Mouse (Mus musculus) spleen, embryonic (tissue): ENCODE data around the gene Lsm12.

ENCODE experiments used
- CTCF ChIA-PET: fragments of 350-600 bp; sonication (Branson Sonifier 250); formaldehyde crosslinking; loops from one replicate; lab custom pipeline; 2022; lab: Charles Lee

Gene Lsm12

DNA sequence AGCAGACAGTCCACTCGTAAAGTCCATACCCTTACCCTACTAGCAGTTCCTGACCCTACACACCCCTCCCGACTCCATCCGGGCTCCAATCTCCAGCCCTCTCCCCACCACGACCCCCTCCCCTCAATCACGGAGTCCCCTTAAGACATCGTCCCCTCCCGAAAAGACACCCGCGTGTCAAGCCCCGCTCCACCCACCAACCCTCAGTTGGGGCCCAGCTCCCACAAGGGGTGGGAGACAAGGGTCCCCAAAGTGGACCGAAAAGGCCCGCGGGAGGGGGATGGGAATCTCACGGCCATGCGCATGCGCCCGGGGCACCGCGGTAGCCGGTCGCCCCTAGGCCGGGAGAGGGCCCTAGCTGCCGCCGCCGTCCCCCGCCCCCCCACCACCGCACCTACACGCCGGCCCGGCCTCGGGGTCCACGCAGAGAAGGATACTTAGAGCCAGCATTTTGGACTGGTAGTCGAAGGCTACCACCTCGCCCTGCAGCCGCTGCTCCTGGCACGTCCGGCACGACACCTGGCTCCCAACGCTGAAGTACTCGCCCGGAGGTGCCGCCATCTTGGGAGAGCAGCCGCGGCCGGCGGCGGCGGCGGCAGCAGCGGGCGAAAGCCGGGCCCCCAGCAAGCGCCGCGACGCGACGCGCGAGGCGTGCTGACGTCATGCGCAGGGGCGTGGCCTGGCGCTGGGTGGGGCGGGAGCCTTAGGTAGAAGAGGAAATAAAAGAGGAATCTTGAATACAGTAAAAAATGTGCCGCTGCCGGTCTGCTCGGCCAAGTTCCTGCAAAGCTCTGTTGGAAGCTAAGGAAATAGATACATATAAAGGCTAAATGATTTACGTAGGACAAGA lies at the start of gene Lsm12:
TSS of gene Lsm12 (minus strand) at position 651 of the 850 bp plus-strand sequence.
- CTCF ChIA-PET, result interaction anchor here (0.6 kb wide), 1 partner anchor 154 kb away, joined by 4 read pairs; no protein-coding TSS in a partner anchor

- CTCF ChIA-PET, result no interaction called here
These were observed 45.1 kb upstream of the Lsm12 start, which contains the start of gene Hdac5 for GRCm38 (mm10) chr11:102230006-102230741. TSS of gene Hdac5 (minus strand) at chr11:102230166.

DNA sequence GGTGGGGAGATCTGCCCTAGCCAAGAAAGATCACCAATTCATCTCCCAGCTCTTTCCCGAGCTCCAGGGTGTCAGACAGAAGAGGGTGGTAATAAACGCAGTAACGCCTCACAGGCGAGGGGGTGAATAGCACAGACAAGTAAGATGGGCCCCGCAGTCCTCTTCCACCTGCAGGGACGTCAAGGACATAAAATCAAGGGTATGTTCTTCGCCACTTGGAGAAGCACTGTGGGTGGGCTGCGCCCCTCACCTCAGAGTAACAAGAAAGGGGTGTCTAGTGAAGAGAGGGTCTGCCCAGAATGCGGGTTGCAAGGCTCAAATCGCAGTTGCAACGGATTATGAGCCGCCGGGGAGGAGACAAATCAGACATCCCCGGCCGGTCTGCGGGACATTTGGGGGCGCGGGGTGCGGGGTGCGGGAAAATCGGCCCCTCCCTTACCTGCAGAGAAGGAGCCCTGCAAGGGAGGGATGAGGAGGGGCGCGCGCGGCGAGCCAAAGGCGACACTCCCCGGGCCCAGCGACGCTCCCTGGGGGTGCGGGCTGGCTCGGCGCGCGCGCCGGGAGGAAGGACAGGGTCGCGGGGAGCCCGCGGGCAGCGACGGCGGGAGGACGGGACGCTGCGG lies 44.3 kb upstream of the Lsm12 start:
- CTCF ChIA-PET, result interaction anchor here (0.6 to 1.0 kb wide), 4 partner anchors 11 to 1294 kb away, joined by 3 to 4 read pairs (median 3); no protein-coding TSS in a partner anchor

- CTCF ChIA-PET, result interaction anchor here (0.6 to 1.0 kb wide), 5 partner anchors 11 to 1293 kb away, joined by 3 to 8 read pairs (median 3); no protein-coding TSS in a partner anchor
These were observed 43.7 kb upstream of the Lsm12 start for GRCm38 (mm10) chr11:102228646-102229268.

DNA sequence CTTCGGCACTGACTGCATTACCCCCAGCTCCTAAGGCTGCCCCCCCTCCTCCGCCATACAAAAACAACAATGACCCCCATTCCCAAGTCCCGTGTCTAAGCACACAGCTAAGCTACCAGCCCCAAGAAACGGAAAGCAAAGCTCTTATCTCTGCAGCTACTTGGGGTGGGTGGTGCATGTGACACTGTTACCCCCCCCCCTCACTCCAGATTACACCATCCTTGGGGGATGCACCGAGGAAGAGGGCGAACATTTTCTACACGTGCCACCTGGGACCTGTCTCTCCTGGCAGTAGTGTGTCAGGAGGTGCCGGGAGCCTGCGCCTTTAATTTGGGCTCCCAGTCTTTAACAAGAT lies 43.1 kb upstream of the Lsm12 start:
- CTCF ChIA-PET, result interaction anchor here (0.6 kb wide), 1 partner anchor 40 kb away, joined by 8 read pairs; no protein-coding TSS in a partner anchor

DNA sequence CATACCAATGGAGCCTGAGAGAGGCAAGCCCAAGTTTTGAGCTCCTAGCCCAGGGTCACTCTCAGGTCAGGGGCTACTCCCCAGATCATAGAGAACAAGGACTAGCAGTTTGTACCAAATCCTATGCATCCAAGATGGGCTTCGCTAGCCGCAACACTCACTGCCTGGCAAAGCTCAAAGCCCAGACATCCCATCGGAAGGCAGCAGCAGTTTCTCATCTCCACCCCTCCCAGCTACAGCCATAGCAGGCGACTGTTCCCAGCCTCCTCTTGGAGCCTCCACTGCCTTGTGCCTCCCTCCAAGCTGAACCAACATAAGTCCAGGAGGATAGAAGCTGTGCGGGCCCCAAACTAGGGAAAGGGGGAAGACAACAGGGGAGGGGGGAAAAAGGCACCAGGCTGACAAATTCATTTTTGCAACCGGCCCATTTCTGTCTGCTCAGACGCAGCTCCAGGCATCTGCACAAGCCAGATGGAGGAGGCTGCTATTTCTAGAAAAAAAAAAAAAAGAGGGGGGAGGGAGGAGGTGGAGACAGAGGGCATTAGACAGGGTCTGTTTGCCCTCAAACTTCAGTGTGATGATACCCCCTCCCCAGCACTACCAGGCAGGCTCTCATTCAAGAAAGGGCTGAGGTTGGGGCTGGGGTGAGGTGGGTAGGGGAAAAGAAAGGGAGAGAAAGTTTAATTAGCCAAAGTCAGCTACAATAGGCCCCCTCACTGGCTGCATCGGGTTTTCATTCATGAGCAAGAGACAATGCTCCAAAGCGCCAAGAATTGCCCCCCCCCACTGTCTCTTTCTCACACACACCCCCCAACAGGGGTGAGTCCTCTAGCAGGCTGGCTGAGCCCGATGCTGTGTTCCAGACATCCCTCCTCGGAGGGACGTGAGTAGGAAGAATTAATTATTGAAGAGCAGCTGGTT lies 42.4 kb upstream of the Lsm12 start:
- CTCF ChIA-PET, result interaction anchor here (0.6 to 0.7 kb wide), 2 partner anchors 27 to 39 kb away, joined by 5 to 8 read pairs; no protein-coding TSS in a partner anchor

- CTCF ChIA-PET, result no interaction called here
These were observed 41.2 kb upstream of the Lsm12 start for GRCm38 (mm10) chr11:102226067-102226978.

GRCm38 (mm10) chr11:102225221-102225620 lies 40.1 kb upstream of the Lsm12 start:
- CTCF ChIA-PET, result no interaction called here

- CTCF ChIA-PET, result no interaction called here
These were observed 39.6 kb upstream of the Lsm12 start for GRCm38 (mm10) chr11:102224686-102225085.

- CTCF ChIA-PET, result interaction anchor here (0.6 to 1.1 kb wide), 4 partner anchors 15 to 376 kb away, joined by 3 to 6 read pairs (median 4); no protein-coding TSS in a partner anchor
These were observed 38.1 kb upstream of the Lsm12 start for GRCm38 (mm10) chr11:102223166-102223565.

DNA sequence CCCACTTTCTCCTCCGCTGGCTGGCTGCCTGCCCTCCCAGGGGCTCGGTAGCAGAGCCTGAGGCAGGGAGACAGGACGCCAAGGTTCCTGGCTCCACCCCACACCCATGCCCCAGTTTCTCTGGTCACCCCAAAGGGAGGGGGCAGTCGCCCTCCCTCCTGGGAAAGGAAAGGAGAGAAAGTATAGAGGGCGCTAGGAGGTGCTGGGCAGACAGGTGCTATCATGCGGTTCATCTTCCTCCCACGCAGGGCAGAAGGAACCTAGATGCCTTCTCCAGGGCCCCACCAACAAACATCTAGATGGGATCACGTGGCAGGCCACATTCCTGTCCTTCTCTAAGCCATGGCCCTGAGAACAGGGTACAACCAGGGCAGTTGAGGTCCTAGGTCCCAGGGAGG lies 36.9 kb upstream of the Lsm12 start:
- CTCF ChIA-PET, result interaction anchor here (1.1 kb wide), 1 partner anchor 13 kb away, joined by 3 read pairs; no protein-coding TSS in a partner anchor

GRCm38 (mm10) chr11:102221243-102221953 lies 36.3 kb upstream of the Lsm12 start:
- CTCF ChIA-PET, result no interaction called here

- CTCF ChIA-PET, result no interaction called here
These were observed 35.4 kb upstream of the Lsm12 start for GRCm38 (mm10) chr11:102220451-102220850.

DNA sequence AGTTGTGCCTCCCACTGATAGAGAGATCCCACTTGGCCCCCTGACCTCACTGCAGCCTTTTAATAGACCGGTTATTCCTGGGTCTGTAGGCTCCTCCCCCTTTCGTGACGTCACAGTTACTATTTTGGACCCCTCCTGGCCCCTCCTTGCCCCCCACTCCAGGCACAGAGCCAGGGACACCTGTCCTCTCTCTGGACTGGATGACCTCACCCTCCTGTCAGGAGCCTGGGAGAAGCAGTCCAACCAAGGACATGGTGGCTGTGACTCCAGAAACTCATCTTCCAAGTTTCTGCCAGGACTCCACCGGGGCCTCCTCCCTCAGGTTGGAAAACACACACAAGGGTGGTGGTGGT lies 34.9 kb upstream of the Lsm12 start:
- CTCF ChIA-PET, result interaction anchor here (0.6 kb wide), 1 partner anchor 337 kb away, joined by 3 read pairs; no protein-coding TSS in a partner anchor

DNA sequence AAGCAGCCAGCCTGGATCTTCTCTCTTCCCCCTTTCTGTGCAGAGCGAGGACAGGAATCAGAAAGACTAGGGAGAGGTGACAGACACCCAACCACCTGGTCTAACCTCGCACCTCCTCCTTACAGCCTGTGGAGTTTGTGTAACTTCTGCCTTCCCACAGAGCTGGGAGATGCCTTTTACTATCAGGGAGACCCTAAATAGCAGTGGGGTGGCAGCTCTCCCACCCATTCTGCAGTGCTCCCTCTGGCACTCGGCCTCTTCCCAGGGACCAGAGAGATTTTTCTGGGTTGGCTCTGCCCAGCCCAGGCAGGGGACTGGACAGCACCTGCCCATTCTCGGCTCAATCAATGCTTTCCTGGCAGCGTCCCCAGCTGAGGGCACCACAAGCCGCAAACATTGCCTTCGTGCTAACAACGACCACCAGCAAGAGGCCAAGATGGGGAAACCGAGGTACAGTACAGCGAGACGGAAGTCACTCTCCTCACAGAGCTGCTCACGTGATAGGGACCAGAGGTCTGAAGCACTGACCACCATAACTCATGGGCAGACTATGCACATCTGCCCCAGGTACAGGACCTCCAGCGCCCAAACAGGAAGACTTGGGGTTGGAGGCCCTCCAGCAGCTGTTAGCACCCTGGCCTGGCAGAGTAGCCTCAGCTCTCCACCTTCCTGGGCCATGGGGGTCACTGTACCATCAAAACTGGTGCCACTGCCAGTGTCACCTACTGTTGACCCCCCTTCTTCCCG lies 34.3 kb upstream of the Lsm12 start:
- CTCF ChIA-PET, result interaction anchor here (0.6 kb wide), 1 partner anchor 338 kb away, joined by 3 read pairs; no protein-coding TSS in a partner anchor

GRCm38 (mm10) chr11:102218783-102219182 lies 33.7 kb upstream of the Lsm12 start:
- CTCF ChIA-PET, result interaction anchor here (1.1 kb wide), 1 partner anchor 10 kb away, joined by 3 read pairs; no protein-coding TSS in a partner anchor

GRCm38 (mm10) chr11:102217876-102218430 lies 32.9 kb upstream of the Lsm12 start:
- CTCF ChIA-PET, result interaction anchor here (0.6 to 1.1 kb wide), 2 partner anchors 11 to 1206 kb away, joined by 3 to 6 read pairs; no protein-coding TSS in a partner anchor
